Mouse (Mus musculus) stomach, embryonic 14.5 days (tissue): ENCODE measurements around the gene Gm42421. TPM values are rescaled to one million over a fixed set of nuclear protein-coding genes. Genes with fewer than 3 reads are reported as not detected.

Experiments
- ATAC-seq: fragments of 200-750 bp; cut with Nextera tagmentation; 2 replicates; pipeline ENCODE4 v1.8.0; 2017; ENCODE audit warnings: low read depth, moderate TSS enrichment; ENCODE audit not compliant: insufficient number of reproducible peaks, insufficient read depth, low FRiP score
- H3K27ac ChIP-seq: fragments of 300-500 bp; sonication (generic); 2 replicates; pipeline ENCODE4 v1.5.1; 2014; ENCODE audit warnings: mild to moderate bottlenecking, low read length, moderate library complexity, mixed read lengths
- H3K27me3 ChIP-seq: fragments of 300-500 bp; sonication (generic); 2 replicates; pipeline ENCODE4 v1.6.1; 2014; ENCODE audit warnings: low read length, control low read depth, mixed read lengths; ENCODE audit not compliant: control insufficient read depth, insufficient read depth
- H3K36me3 ChIP-seq: fragments of 300-500 bp; sonication (generic); 2 replicates; pipeline ENCODE4 v1.6.1; 2014; ENCODE audit warnings: mild to moderate bottlenecking, control low read depth, low read length, moderate library complexity, mixed read lengths; ENCODE audit not compliant: control insufficient read depth, insufficient read depth
- H3K4me1 ChIP-seq: fragments of 300-500 bp; sonication (generic); 2 replicates; pipeline ENCODE4 v1.6.1; 2014; ENCODE audit warnings: low read length, control low read depth, mixed read lengths; ENCODE audit not compliant: control insufficient read depth, insufficient read depth
- H3K4me2 ChIP-seq: fragments of 300-500 bp; sonication (generic); replicated peaks from 2 replicates; pipeline ENCODE4 v1.6.1; 2014; ENCODE audit warnings: low read depth, low read length, control low read depth
- H3K4me3 ChIP-seq: fragments of 300-500 bp; sonication (generic); 2 replicates; pipeline ENCODE4 v1.5.1; 2014; ENCODE audit warnings: low read depth, low read length, control low read depth
- H3K9ac ChIP-seq: fragments of 300-500 bp; sonication (generic); replicated peaks from 2 replicates; pipeline ENCODE4 v1.6.1; 2014; ENCODE audit warnings: low read depth, mild to moderate bottlenecking, control low read depth, low read length, moderate library complexity, mixed read lengths
- H3K9me3 ChIP-seq: fragments of 300-500 bp; sonication (generic); 2 replicates; pipeline ENCODE4 v1.6.1; 2016; ENCODE audit warnings: low read depth, low read length, control low read depth; ENCODE audit not compliant: control insufficient read depth
- WGBS: fragments of 180-500 bp; shearing (Covaris S2); extraction: QIAGEN DNeasy Blood & Tissue Kit; methylation state at CpG from one replicate; pipeline ENCODE4 v1.1.7; 2014; 5-methylcytosine and 5-hydroxymethylcytosine counted together
- polyA plus RNA-seq: library from polyadenylated mRNA; unstranded; fragments of >200 nt; fragmentation: Nextera tagmentation; extraction: Ambion mirVana; gene quantifications from 2 replicates; pipeline ENCODE4 v1.2.1, GENCODE M21; 2014

Gm42421 gene
- polyA plus RNA-seq, 1 experiment from 2014 or later = 0.65 TPM

DNA sequence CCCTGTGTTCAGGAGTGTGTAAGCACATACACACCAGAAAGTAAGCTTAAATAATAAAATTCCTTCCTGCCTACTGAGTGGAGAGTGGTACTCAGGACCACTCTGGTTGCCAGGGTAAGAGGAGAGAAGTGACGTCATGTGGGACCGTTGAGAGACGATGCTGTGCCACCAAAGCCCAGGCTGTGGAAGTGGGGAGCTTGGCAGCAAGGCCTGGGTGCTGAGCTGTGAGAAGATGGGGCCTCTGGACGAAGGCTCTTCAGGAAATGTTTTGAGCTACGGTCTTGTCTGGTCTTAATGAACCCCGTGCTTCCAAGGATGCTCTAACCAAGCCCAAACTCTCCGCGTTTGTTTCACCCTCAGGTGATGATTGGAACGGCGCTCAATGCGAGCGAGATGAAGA, 2.7 kb downstream of the Gm42421 start:
- H3K4me3 ChIP-seq = no peak overlapping the region
- no peaks in the 10 kb centered on the region for H3K4me1 ChIP-seq
- H3K4me2 ChIP-seq = no peak overlapping the region
- no peak for ATAC-seq
- 95% methylated on average over 12 of the region's 12 CpGs for WGBS
- peaks cover 28% of the 10 kb centered on the region for H3K36me3 ChIP-seq
- no peak overlapping the region for H3K9ac ChIP-seq
- no peaks in the 10 kb centered on the region for H3K27me3 ChIP-seq
- H3K9me3 ChIP-seq = no peaks in the 10 kb centered on the region
- no peak overlapping the region for H3K27ac ChIP-seq

- no peak overlapping the region for H3K27ac ChIP-seq
- H3K9ac ChIP-seq = no peak overlapping the region
- no peak for ATAC-seq
- H3K4me2 ChIP-seq = no peak overlapping the region
- no peaks in the 10 kb centered on the region for H3K9me3 ChIP-seq
- no peaks in the 10 kb centered on the region for H3K4me1 ChIP-seq
- H3K36me3 ChIP-seq = peaks cover 19% of the 10 kb centered on the region
- H3K4me3 ChIP-seq = no peak overlapping the region
- H3K27me3 ChIP-seq = no peaks in the 10 kb centered on the region
- 83% methylated on average over 6 of the region's 6 CpGs for WGBS
Observed at GRCm38 (mm10) chr5:143931863-143932580, 4.0 kb downstream of the Gm42421 start.

- H3K4me2 ChIP-seq = no peak within 1 kb of the TSS
- no peaks in the 10 kb centered on the region for H3K27me3 ChIP-seq
- H3K36me3 ChIP-seq = peaks cover 18% of the 10 kb centered on the region
- 18% methylated on average over 8 of the region's 8 CpGs for WGBS
- ATAC-seq = no peak
- H3K9ac ChIP-seq = no peak within 1 kb of the TSS
- H3K4me3 ChIP-seq = no peak within 1 kb of the TSS
- no peaks in the 10 kb centered on the region for H3K9me3 ChIP-seq
- H3K27ac ChIP-seq = no peak within 1 kb of the TSS
- H3K4me1 ChIP-seq = no peaks in the 10 kb centered on the region
Observed at GRCm38 (mm10) chr5:143932831-143933230, 4.9 kb downstream of the Gm42421 start, which contains the start of gene Rsph10b. Rsph10b (plus strand) TSS chr5:143933035.

- ATAC-seq = no peak
- no peaks in the 10 kb centered on the region for H3K9me3 ChIP-seq
- H3K9ac ChIP-seq = no peak overlapping the region
- no peaks in the 10 kb centered on the region for H3K27me3 ChIP-seq
- H3K4me2 ChIP-seq = no peak overlapping the region
- H3K36me3 ChIP-seq = peaks cover 18% of the 10 kb centered on the region
- H3K4me1 ChIP-seq = no peaks in the 10 kb centered on the region
- H3K27ac ChIP-seq = no peak overlapping the region
- H3K4me3 ChIP-seq = no peak overlapping the region
- 90% methylated on average over 11 of the region's 11 CpGs for WGBS
Observed at GRCm38 (mm10) chr5:143933414-143933813, 5.4 kb downstream of the Gm42421 start.

DNA sequence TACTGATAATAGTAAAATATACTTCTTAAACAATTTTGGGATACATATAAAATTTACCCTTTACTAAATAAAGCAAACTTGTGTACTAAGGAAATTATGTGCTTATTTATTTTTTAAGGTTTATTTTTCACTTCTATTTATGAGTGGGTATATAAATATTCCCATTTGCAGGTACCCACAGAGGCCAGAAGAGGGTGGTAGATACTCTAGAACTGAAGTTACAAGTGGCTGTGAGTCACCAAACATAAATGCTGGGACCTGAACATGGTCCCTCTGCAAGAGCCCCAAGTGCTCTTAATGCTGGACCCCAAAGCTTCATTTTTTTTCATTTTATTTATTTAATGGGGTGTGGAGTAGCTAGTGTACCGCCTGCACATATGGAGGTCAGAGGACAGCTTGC, 5.9 kb downstream of the Gm42421 start:
- Histone ChIP-seq H3K9me3 (no peaks in the 10 kb centered on the region), H3K4me1 (no peaks in the 10 kb centered on the region), H3K36me3 (peaks cover 14% of the 10 kb centered on the region), H3K4me3 (no peak overlapping the region), H3K27me3 (no peaks in the 10 kb centered on the region), H3K27ac (no peak overlapping the region), H3K9ac (no peak overlapping the region), H3K4me2 (no peak overlapping the region)
- 79% methylated on average over 1 of the region's 1 CpGs for WGBS
- ATAC-seq = no peak

DNA sequence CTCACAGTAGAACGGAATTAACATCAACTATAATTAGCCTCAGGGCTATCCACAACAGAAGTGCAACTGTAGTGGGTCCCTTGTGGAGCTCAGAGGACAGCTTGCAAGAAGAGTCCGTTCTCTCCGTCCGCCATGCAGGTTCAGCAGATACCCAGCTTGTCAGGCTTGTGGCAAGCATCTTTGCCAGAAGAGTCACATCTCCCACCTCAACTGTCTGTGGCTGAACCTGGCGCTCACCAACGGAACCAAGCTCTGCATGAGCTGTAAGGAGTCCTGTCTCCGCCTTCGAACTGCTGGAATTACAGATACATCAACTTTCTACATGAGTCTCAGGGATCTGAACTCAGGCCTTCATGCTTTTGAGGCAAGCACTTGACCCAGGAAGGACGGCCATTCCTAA, 8.2 kb downstream of the Gm42421 start:
- Histone ChIP-seq H3K36me3 (no peaks in the 10 kb centered on the region), H3K4me3 (no peak overlapping the region), H3K27me3 (no peaks in the 10 kb centered on the region), H3K9me3 (no peaks in the 10 kb centered on the region), H3K4me2 (no peak overlapping the region), H3K9ac (no peak overlapping the region), H3K4me1 (no peaks in the 10 kb centered on the region), H3K27ac (no peak overlapping the region)
- ATAC-seq = no peak
- 87% methylated on average over 9 of the region's 9 CpGs for WGBS

DNA sequence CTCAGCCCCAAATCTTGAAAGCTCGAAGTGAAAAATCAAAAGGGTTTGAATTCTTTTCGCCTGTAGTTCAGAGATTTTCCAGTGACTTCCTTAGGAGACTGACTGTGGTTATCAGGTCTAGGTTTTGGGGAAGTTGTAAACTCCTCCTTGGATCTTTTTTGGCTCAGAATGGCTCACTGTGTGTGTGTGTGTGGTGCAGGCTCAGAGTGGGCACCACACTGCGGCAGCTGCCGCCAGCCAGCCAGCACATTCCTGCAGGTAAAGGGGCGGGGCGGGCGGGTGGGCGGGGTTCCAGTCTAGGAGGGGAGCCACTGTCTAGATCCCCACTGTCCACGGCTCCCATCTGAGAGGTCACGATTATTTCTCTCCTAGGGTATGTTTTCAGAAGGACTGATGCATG, 13.6 kb downstream of the Gm42421 start:
- no peak overlapping the region for H3K4me2 ChIP-seq
- H3K4me3 ChIP-seq = no peak overlapping the region
- H3K9me3 ChIP-seq = no peaks in the 10 kb centered on the region
- no peaks in the 10 kb centered on the region for H3K4me1 ChIP-seq
- no peak overlapping the region for H3K27ac ChIP-seq
- WGBS = 19% methylated on average over 10 of the region's 10 CpGs
- H3K27me3 ChIP-seq = no peaks in the 10 kb centered on the region
- no peak overlapping the region for H3K9ac ChIP-seq
- H3K36me3 ChIP-seq = no peaks in the 10 kb centered on the region
- no peak for ATAC-seq

- WGBS = 89% methylated on average over 14 of the region's 14 CpGs
- Histone ChIP-seq H3K27me3 (no peaks in the 10 kb centered on the region), H3K9me3 (no peaks in the 10 kb centered on the region), H3K4me1 (no peaks in the 10 kb centered on the region), H3K4me2 (no peak overlapping the region), H3K27ac (no peak overlapping the region), H3K9ac (no peak overlapping the region), H3K4me3 (no peak overlapping the region), H3K36me3 (no peaks in the 10 kb centered on the region)
- no peak for ATAC-seq
Observed at GRCm38 (mm10) chr5:143943231-143944125, 15.5 kb downstream of the Gm42421 start.
